Mouse (Mus musculus) right cerebral cortex, postnatal 25 days (tissue): ENCODE results near the gene Fam98b.

ENCODE experiments used
- DNase-seq: peaks from one replicate; pipeline ENCODE4 v3.0.0; 2022

Fam98b gene

DNA sequence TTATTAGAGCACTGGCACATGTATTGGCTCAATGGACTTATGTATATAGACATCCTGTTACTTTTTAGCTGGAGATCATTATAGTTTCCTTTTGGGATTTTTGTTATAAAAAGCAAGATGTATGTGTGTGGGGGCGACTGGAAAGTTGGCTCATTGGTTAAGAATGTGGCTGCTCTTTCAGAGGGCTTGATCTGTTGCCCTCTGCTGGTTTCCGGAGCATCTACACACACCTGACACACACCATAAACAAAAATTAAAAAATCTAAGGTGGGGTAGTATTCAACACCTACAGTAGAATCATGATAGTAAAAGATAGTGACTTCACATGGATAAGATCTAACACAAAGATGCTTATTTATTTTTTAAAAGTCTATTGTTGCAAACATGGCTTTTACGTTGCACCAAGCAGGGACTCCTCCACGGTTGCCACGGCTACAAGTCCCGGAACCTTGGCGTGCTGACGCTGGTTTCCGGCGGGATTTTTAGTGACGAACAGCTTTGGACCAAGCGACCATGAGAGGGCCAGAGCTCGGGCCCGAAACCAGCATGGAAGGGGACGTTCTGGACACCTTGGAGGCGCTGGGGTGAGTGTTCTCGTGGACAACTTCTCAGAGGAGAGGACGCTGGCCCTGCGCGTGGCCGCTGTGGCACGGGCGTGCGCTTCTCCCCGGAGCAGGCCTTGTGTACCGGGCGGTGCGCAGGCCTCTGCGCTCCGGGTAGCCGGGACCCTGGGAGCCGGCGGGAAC, at the start of gene Fam98b:
Gene Fam98b, plus strand, starts transcription at position 485 of the 746 bp plus-strand sequence.
- peak; percentile 88 for DNase-seq

DNA sequence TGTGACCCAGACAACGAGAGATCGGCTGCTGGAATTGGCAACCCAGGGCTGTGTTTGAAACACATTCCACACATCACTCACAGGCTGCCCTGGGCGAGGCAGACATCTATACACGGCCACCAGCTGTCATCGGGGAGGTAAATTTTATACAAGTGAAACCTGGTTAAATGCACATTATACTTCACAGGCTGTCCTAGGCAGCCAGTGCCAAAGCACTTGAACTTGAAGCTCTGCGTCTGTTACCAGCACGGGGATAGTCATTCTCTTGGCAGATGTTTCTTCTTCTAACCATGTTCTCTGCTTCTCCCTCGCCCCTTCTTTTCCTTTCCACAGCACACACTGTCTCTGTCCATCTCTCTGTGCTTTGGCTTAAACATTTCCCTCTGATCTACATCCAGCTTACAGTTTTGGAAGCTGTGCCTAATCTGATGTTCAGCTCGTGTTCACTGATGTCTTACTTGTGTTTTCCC, 48.6 kb upstream of the Fam98b start:
- no peak for DNase-seq

DNA sequence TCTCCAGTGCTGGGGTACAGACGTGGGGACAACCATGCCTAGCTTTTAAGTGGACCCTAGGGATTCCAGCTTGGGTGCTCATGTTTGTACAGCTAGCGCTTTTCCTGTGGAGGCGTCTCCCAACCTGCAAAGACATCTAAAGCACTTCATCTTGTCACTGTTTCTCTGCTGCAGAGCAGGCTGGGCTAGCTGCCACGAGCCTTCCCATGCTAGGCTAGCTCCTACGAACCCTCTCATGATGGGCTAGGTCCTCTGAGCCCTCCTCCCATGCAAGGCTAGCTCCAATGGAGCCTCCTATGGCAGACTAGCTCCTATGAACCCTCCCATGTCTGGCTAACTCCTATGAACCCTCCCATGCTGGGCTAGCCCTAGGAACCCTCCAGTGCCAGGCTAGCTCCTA, 46.2 kb upstream of the Fam98b start:
- DNase-seq, result peak; percentile 41

- DNase-seq, result no peak
These were observed 45.0 kb upstream of the Fam98b start for GRCm38 (mm10) chr2:117204534-117204933.

GRCm38 (mm10) chr2:117205066-117205465, 44.5 kb upstream of the Fam98b start:
- no peak for DNase-seq

DNA sequence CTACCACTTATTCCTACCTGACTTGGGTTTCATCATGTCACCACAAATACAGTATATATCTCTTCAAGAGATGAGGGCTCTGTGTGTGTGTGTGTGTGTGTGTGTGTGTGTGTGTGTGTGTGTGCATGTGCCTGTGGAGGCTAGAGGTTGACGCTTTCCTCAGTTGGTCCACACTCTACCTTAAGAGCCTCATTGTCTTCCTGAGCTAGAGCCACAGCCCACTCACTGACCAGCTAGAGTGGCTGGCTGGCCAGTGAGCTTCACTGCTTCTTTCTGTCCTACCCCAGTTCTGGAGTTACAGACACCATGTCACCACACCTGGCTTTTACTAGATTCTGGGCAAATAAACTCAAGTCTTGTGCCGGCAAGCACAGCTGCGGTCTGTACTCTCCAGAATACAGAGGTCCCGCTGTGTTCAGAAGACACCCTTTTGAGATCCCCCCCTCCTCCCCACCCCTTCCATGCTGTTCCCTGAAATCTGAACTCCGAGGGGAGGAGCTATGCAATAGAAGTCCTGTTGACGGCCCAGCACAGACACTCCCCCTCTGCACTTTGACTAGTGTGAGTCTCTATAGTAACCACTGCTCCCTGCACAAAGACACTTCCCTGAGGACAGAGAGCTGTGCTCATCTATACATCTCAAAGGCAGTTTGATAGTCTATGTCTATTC, 39.0 kb upstream of the Fam98b start:
- DNase-seq, result no peak

GRCm38 (mm10) chr2:117216152-117216551, 33.4 kb upstream of the Fam98b start:
- no peak for DNase-seq

GRCm38 (mm10) chr2:117217695-117218216, 31.8 kb upstream of the Fam98b start:
- DNase-seq, result no peak

DNA sequence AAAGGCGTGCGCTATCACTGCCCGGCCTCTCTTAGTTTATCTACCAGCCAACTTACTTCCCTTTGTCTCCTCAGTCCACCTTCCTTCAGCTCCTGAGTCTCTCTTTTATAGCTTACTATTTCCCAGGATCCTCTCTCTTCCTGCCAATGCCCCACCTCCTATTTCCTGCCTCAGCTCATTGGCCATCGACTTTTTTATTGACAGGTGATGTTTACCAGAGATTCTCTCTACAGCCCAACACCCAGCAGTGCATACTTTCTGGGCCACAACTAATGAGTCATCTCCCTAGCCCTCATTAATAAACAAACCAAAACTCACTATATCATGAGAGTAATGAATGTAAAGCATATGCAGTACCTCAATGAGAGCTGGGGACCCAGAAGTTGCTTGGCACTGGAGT, 30.0 kb upstream of the Fam98b start:
- DNase-seq, result no peak

- DNase-seq, result no peak
These were observed 26.9 kb upstream of the Fam98b start for GRCm38 (mm10) chr2:117222651-117223050.

DNA sequence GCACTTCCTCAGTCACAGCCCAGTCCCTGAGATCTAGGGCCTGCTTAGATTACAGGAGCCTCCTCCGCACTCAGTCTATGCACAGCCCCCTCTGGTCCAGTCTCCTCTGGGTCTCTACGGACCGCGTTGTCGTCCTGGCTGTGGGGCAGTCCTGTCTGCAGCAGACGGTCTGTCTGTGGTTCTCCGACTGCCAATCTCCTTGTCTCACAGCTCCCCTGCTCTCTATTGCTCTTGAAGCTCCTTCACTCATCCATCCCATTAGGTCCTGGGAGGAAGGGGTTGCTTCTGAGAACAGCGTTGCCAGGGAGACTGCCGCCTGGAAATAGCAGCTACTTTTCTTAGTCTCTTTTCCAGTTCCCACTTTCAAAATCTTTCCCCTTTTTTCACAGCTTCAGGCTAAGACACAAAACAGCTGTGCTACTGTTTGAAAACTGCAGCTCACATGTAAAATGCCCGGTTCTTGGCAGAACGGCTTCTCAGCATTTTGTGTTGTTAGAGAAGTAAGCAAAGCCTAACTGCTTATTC, 20.9 kb upstream of the Fam98b start:
- DNase-seq, result peak; percentile 26

- no peak for DNase-seq
These were observed 19.3 kb upstream of the Fam98b start for GRCm38 (mm10) chr2:117230261-117230660.

GRCm38 (mm10) chr2:117231257-117231656, 18.3 kb upstream of the Fam98b start:
- DNase-seq, result peak; percentile 86

DNA sequence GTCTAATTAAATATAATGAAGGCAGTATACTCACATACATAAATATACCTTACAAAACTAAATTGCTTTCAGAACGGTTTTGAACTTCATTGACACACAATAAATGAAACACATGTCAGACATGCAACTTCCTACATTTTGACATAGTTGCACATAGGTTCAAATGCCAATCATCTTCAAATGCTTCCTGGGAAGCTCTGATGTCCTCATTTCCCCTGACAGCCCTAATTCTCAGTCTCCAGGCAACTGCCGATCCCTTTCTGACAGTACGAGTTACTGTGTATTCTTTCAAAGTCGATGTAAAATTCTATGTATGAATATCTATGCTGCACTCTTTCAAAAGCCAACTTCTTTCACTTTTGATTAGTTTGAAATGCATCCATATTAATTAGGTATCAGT, 7.6 kb upstream of the Fam98b start:
- no peak for DNase-seq

- no peak for DNase-seq
These were observed 517 bp downstream of the Fam98b start for GRCm38 (mm10) chr2:117250001-117250510.

GRCm38 (mm10) chr2:117255415-117255814, 5.9 kb downstream of the Fam98b start:
- no peak for DNase-seq

GRCm38 (mm10) chr2:117257617-117258016, 8.1 kb downstream of the Fam98b start:
- no peak for DNase-seq

- DNase-seq, result no peak
These were observed 12.6 kb downstream of the Fam98b start for GRCm38 (mm10) chr2:117262184-117262583.

- peak; percentile 52 for DNase-seq
These were observed 14.4 kb downstream of the Fam98b start for GRCm38 (mm10) chr2:117263786-117264408.

DNA sequence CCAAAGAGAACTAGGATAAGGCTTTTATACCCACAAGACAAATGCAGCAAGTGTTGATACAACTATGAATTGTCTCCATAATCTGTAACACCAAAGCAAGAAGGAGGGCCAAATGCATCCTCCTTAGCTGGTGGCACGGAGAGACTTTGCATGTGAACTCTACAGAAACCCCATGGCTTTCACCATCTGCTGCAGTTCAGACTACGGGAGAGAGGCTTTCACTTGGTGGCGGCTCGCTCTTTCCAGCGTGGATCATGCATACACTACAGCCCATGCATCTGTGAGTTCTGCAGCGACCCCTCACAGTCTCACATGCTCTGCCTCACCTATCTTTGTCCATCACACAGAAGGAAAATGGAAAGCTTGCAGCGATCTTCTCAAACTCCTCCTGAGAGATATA, 38.8 kb downstream of the Fam98b start:
- no peak for DNase-seq

DNA sequence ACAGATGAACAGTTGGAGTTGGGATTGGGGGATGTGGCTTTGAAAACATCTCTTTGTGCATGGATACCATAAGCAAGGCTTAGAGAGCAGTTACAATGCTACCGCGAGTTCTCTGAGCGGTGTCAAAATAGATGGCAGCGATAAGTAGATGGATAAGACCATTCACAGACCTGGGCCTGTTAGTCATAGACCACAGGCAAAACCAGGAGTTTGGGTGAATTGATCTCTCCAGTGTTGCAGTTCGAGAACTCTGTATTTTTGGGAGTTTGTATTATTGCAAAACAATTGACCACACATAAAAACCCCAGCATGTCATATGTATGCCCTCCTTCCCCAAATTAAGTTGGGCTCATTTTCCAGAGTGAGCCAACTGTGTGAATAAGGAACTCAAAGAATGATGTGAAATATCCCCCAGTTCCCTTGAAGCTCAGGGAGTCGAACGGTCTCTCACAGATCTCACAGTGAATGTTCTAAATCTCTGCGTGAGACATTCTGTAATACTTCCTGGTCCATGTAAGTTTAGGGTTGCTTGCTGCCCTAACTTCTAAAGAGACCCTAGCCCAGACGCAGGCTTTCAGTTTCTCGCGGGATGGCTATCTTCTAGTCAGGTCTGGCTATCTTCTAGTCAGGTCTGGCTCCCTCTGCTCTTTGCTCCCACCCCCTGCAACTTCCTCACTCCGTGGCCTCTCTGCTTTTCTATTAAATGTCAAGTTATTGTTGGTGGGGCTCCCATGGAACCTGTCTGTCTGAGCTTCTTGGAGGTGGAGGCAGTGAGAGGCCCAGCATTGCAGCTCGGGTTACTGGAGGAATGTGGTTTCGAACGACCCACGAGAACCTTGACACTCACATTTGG, 50.3 kb downstream of the Fam98b start:
- DNase-seq, result no peak
